ENCODE assay signal across 17 mouse cellular contexts in genomic region chr7:89417707-89418106, GRCm38 (mm10). TPM values are rescaled to one million over a fixed set of nuclear protein-coding genes. Genes with fewer than 3 reads are reported as not detected.
DNase-seq lines count a peak whose midpoint lies in the region; ATAC-seq and TF ChIP-seq lines count a peak whose summit lies in the region.
"Had no signal": no experiment of that assay in that cellular context is flagged by ENCODE, and none has a peak within 500 bp of the region (broad histone marks: within the 10 kb centered on the region; RNA-seq: fewer than 3 reads in every experiment).

No protein-coding gene starts in this region.

- H3K27ac ChIP-seq in kidney, embryonic 15.5 days: peak overlapping the region; percentile 66
- peak overlapping the region; percentile 31; the same call in 1 of the 2 replicates for H3K27ac ChIP-seq in stomach, embryonic 15.5 days
- H3K27ac ChIP-seq in stomach, postnatal 0 days (replicated peaks): no peak overlapping the region
- H3K27ac ChIP-seq: hindbrain, embryonic 13.5 days; intestine, embryonic 15.5 days; liver, embryonic 13.5 days; midbrain, embryonic 15.5 days had no signal

- H3K27me3 ChIP-seq in kidney, embryonic 15.5 days: no peaks in the 10 kb centered on the region
- no peaks in the 10 kb centered on the region for H3K27me3 ChIP-seq in stomach, embryonic 15.5 days (replicated peaks)
- no peaks in the 10 kb centered on the region for H3K27me3 ChIP-seq in stomach, postnatal 0 days (ENCODE audit: control insufficient read depth, insufficient read depth, low read length)
- H3K27me3 ChIP-seq: hindbrain, embryonic 13.5 days; intestine, embryonic 15.5 days; liver, embryonic 13.5 days; midbrain, embryonic 15.5 days; Patski had no signal

- peak; percentile 91 for DNase-seq in heart, adult 11 months
- DNase-seq in heart, adult 8-10 months (ENCODE audit: low spot score): no peak
- DNase-seq in kidney, adult 8-10 months: no peak
- DNase-seq in stomach, postnatal 0 days (ENCODE audit: low spot score): no peak
- no peak for DNase-seq in urinary bladder, postnatal 4 days (ENCODE audit: low spot score in 2 of 2)
- no peak for DNase-seq in spleen, adult 18-20 months
- DNase-seq: B cell, adult 2 months; cerebellum, adult 9-10 months; liver, embryonic 13.5 days; thymus, postnatal 4 days had no signal

- TF ChIP-seq EP300 in stomach, postnatal 0 days (optimal IDR thresholded peaks at IDR 0.05): no peak

- no peak overlapping the region for H3K4me2 ChIP-seq in kidney, embryonic 15.5 days
- no peak overlapping the region for H3K4me2 ChIP-seq in stomach, embryonic 15.5 days
- no peak overlapping the region for H3K4me2 ChIP-seq in stomach, postnatal 0 days (replicated peaks; ENCODE audit: low read depth)
- H3K4me2 ChIP-seq: hindbrain, embryonic 13.5 days; intestine, embryonic 15.5 days; liver, embryonic 13.5 days; midbrain, embryonic 15.5 days had no signal

- ATAC-seq in kidney, embryonic 15.5 days (replicated peaks; ENCODE audit: low FRiP score): 0 out of 2 replicates have a peak, but pooled peaks have one; percentile 3
- no peak for ATAC-seq in stomach, embryonic 15.5 days (ENCODE audit: insufficient read depth, low FRiP score, low read depth)
- no peak for ATAC-seq in stomach, postnatal 0 days (ENCODE audit: low FRiP score, low TSS enrichment)
- ATAC-seq: forebrain, embryonic 14.5 days; intestine, embryonic 15.5 days; Patski had no signal

- 33% methylated on average over 2 of the region's 2 CpGs for WGBS in kidney, embryonic 15.5 days
- WGBS in stomach, embryonic 15.5 days: 49% methylated on average over 2 of the region's 2 CpGs
- 43% methylated on average over 2 of the region's 2 CpGs for whole genome bisulfite sequencing in stomach, postnatal 0 days

- no peak overlapping the region for H3K4me3 ChIP-seq in kidney, embryonic 15.5 days (replicated peaks)
- no peak overlapping the region for H3K4me3 ChIP-seq in stomach, embryonic 15.5 days (replicated peaks)
- H3K4me3 ChIP-seq in stomach, postnatal 0 days (ENCODE audit: low read depth, low read length): no peak overlapping the region
- H3K4me3 ChIP-seq: hindbrain, embryonic 13.5 days; intestine, embryonic 15.5 days; liver, embryonic 13.5 days; midbrain, embryonic 15.5 days had no signal

- no peak for TF ChIP-seq CTCF in stomach, postnatal 0 days (IDR thresholded peaks at IDR 0.05; ENCODE audit: low read depth)

- H3K9me3 ChIP-seq in kidney, embryonic 15.5 days (replicated peaks): no peaks in the 10 kb centered on the region
- H3K9me3 ChIP-seq in stomach, embryonic 15.5 days: no peaks in the 10 kb centered on the region
- H3K9me3 ChIP-seq in stomach, postnatal 0 days (ENCODE audit: control insufficient read depth, low read length): no peaks in the 10 kb centered on the region
- H3K9me3 ChIP-seq: hindbrain, embryonic 13.5 days; intestine, embryonic 15.5 days; liver, embryonic 13.5 days; midbrain, embryonic 15.5 days had no signal

- no peak overlapping the region for H3K9ac ChIP-seq in kidney, embryonic 15.5 days
- no peak overlapping the region for H3K9ac ChIP-seq in stomach, embryonic 15.5 days
- no peak overlapping the region for H3K9ac ChIP-seq in stomach, postnatal 0 days (ENCODE audit: low read length)
- H3K9ac ChIP-seq: hindbrain, embryonic 13.5 days; intestine, embryonic 15.5 days; liver, embryonic 13.5 days; midbrain, embryonic 15.5 days had no signal

- H3K4me1 ChIP-seq in kidney, embryonic 15.5 days: peaks cover 67% of the 10 kb centered on the region
- H3K4me1 ChIP-seq in stomach, embryonic 15.5 days: peaks cover 13% of the 10 kb centered on the region
- no peaks in the 10 kb centered on the region for H3K4me1 ChIP-seq in stomach, postnatal 0 days (replicated peaks; ENCODE audit: control insufficient read depth, insufficient read depth)
- H3K4me1 ChIP-seq: hindbrain, embryonic 13.5 days; intestine, embryonic 15.5 days; midbrain, embryonic 15.5 days had no signal

- H3K36me3 ChIP-seq in kidney, embryonic 15.5 days: peaks cover 11% of the 10 kb centered on the region
- H3K36me3 ChIP-seq in stomach, embryonic 15.5 days: no peaks in the 10 kb centered on the region
- H3K36me3 ChIP-seq in stomach, postnatal 0 days (ENCODE audit: control insufficient read depth, insufficient read depth, low read length): no peaks in the 10 kb centered on the region
- H3K36me3 ChIP-seq: hindbrain, embryonic 13.5 days; intestine, embryonic 15.5 days; liver, embryonic 13.5 days; midbrain, embryonic 15.5 days had no signal

RNA-seq across cellular contexts. Expression of gene Fzd4, which starts 13.6 kb away (rescaled TPM):
- total RNA-seq in heart, adult 8-10 months (2022): 10 to 100 TPM; 23.6 to 31.0 (median 28.6) TPM
- 27.1 and 27.5 TPM in 2 replicates for polyA plus RNA-seq in kidney, embryonic 15.5 days (2015; fragmentation: Nextera tagmentation; extraction: Ambion mirVana)
- polyA plus RNA-seq in stomach, embryonic 15.5 days (2015; fragmentation: Nextera tagmentation; extraction: Ambion mirVana): 12.8 and 13.9 TPM in 2 replicates
- 7.5 and 8.1 TPM in 2 replicates for polyA plus RNA-seq in stomach, postnatal 0 days (2015; fragmentation: Nextera tagmentation; extraction: Ambion mirVana)

RNA-seq across cellular contexts. Expression of gene Tmem135, which starts 13.7 kb away (rescaled TPM):
- 10 to 100 TPM; 30.3 to 39.6 (median 36.3) TPM for total RNA-seq in heart, adult 8-10 months (2022)
- 33.7 and 34.0 TPM in 2 replicates for polyA plus RNA-seq in kidney, embryonic 15.5 days (2015; fragmentation: Nextera tagmentation; extraction: Ambion mirVana)
- 35.5 and 37.3 TPM in 2 replicates for polyA plus RNA-seq in stomach, embryonic 15.5 days (2015; fragmentation: Nextera tagmentation; extraction: Ambion mirVana)
- 21.0 and 21.2 TPM in 2 replicates for polyA plus RNA-seq in stomach, postnatal 0 days (2015; fragmentation: Nextera tagmentation; extraction: Ambion mirVana)
